Mouse (Mus musculus) E14TG2a.4 (cell line): ENCODE measurements at regions not wholly inside any gene's neighbourhood (a gene's known extent, or its start where the extent isn't known, plus 50 kb on each side); places are given as distances from the start of the nearest gene placed in this dataset.

Experiments used
- CTCF ChIP-seq: conservative IDR thresholded peaks from 2 replicates; pipeline ENCODE4 v1.5.1; 2014; ENCODE audit warnings: low read length
- NANOG ChIP-seq: IDR thresholded peaks from 2 replicates; pipeline ENCODE4 v1.6.1; 2014; ENCODE audit warnings: borderline replicate concordance, low read length, mixed read lengths
- POU5F1 ChIP-seq: IDR thresholded peaks from 2 replicates; pipeline ENCODE4 v1.6.1; 2014; ENCODE audit warnings: low read length, borderline replicate concordance

- no peak for TF ChIP-seq CTCF
- no peak for TF ChIP-seq NANOG
- no peak for TF ChIP-seq POU5F1
These were observed 56.3 kb upstream of the Zfp366 start for GRCm38 (mm10) chr13:99128284-99128691.
